Mouse (Mus musculus): ENCODE results near the gene Fcrla. TPM values are rescaled to one million over a fixed set of nuclear protein-coding genes. Genes with fewer than 3 reads are reported as not detected.
"Not testable (repeated sequence)": the region's sequence is repeated elsewhere in the genome, so short reads cannot be mapped to it uniquely, and the experiment has no call there.

Gene Fcrla
- not detected for total RNA-seq (2021)
- long read RNA-seq, experiment 1: 0 reads
- long read RNA-seq, experiment 2: 0 reads

GRCm38 (mm10) chr1:170927378-170927777, at the start of gene Fcrla:
TSS of gene Fcrla (minus strand) at chr1:170927583.
- no peak for DNase-seq (ENCODE audit: extremely low spot score in 1 of 2, low spot score in 2 of 2)
- TF ChIP-seq CTCF (IDR thresholded peaks at IDR 0.05): no peak
- Histone ChIP-seq H3K4me3 (no peak within 1 kb of the TSS), H3K27ac (no peak within 1 kb of the TSS)
- intact Hi-C loops (cut with DNase I): no loop called here

DNA sequence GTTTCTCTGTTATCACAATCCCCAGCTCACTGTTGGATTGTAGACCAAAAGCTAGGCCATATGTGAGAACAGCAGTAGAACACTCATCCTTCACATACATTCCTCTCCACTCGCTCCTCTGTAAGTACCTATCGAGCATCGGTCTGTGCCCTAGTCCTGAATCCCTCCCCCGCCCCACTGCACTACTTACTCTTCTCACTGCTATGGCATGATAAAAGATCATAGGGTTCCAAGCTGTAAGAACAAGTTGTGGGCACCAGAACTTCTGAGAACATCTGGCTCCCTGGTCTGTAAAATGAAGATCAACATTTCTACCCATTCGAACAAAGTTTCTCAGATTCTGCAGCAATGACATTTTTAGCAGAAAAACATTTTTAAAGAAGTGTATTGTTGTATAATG, 49.1 kb upstream of the Fcrla start, which contains the start of gene Fcgr2b:
TSS of gene Fcgr2b (minus strand) at position 101 of the 400 bp plus-strand sequence.
- H3K27ac ChIP-seq: no peak within 1 kb of the TSS
- no peak for DNase-seq (ENCODE audit: extremely low spot score in 1 of 2, low spot score in 2 of 2)
- no peak for TF ChIP-seq CTCF (IDR thresholded peaks at IDR 0.05)
- intact Hi-C loops (cut with DNase I): loop anchor here (5.0 kb wide), 1 partner anchor 69 kb away; no protein-coding TSS in a partner anchor
- H3K4me3 ChIP-seq: no peak within 1 kb of the TSS

DNA sequence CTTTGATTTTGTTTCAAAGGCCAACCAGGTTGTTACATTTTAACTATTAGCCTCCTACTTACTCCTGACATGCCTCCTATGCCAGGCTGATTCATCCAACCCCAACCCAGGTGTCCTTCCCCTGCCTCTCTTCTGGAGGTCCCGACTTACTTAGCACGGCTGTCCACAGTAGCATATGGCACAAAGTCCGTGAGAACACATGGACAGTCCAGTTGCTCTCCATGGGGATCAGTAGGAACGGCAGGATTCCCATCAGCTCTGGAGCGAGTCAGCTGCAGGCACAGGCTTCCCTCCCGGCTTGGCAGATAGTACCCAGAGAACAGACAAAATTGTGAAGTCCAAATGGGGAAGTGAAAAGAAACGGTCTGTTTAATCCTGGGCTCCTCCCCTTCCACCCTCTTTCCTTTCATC, 48.4 kb upstream of the Fcrla start:
- Histone ChIP-seq H3K27ac (no peak overlapping the region), H3K4me3 (no peak overlapping the region)
- intact Hi-C loops (cut with DNase I): loop anchor here (5.0 kb wide), 1 partner anchor 68 kb away; no protein-coding TSS in a partner anchor
- no peak for DNase-seq (ENCODE audit: extremely low spot score in 1 of 2, low spot score in 2 of 2)
- no peak for TF ChIP-seq CTCF (IDR thresholded peaks at IDR 0.05)

- H3K27ac ChIP-seq, H3K4me3 ChIP-seq: not testable (repeated sequence)
- intact Hi-C loops (cut with DNase I): loop anchor here (5.0 kb wide), 1 partner anchor 68 kb away; no protein-coding TSS in a partner anchor
Observed at GRCm38 (mm10) chr1:170975350-170975749, 48.0 kb upstream of the Fcrla start.

GRCm38 (mm10) chr1:170974736-170975135, 47.4 kb upstream of the Fcrla start:
- H3K27ac ChIP-seq: no peak overlapping the region
- no peak overlapping the region for H3K4me3 ChIP-seq
- no peak for TF ChIP-seq CTCF (IDR thresholded peaks at IDR 0.05)
- no peak for DNase-seq (ENCODE audit: extremely low spot score in 1 of 2, low spot score in 2 of 2)
- intact Hi-C loops (cut with DNase I): loop anchor here (5.0 kb wide), 1 partner anchor 67 kb away; no protein-coding TSS in a partner anchor

More at GRCm38 (mm10) chr1:170975350-170975749, 48.0 kb upstream of the Fcrla start:
- DNase-seq (ENCODE audit: extremely low spot score in 1 of 2, low spot score in 2 of 2): not testable (repeated sequence)

DNA sequence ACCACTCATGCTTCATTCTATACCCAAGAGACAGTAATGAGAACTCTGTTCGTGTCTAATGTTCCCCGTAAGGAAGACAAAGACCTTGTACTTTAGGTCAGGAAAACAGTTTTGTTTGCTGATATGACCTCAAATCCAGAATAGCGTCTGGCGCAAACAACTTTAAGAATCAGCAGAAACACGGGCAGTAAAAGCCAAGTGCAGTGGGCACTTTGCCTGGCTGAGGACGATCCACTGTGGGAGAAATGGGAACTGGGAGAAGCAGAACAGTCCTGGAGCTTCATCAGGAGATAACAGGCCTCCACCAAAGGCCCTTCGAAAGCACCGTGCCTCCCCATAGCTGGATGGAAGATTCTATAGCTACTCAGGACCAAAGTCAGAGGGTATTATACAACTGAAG, 46.8 kb upstream of the Fcrla start:
- no peak for TF ChIP-seq CTCF (IDR thresholded peaks at IDR 0.05)
- intact Hi-C loops (cut with DNase I): no loop called here
- DNase-seq (ENCODE audit: extremely low spot score in 1 of 2, low spot score in 2 of 2): no peak
- Histone ChIP-seq H3K27ac (no peak overlapping the region), H3K4me3 (no peak overlapping the region)

DNA sequence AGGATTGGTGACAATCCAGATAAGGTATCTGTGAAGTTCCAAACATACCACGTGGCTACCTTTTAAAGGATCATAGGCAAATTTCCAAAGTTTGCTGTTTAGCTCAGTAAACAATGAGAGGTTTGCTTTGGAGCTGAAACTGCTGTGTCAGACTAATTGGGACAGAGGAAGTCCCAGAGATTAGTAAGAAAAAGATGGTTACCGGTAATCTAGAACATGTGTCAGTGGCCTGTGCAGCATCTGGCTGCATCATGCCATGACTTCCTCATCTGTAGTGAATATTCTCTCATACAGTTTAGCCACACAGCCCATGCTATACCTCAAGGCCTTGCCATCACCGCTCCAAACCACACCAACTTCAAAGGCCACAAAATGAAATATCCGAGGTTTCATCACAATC, 45.6 kb upstream of the Fcrla start:
- no peak for DNase-seq (ENCODE audit: extremely low spot score in 1 of 2, low spot score in 2 of 2)
- no peak overlapping the region for H3K27ac ChIP-seq
- no peak for TF ChIP-seq CTCF (IDR thresholded peaks at IDR 0.05)
- H3K4me3 ChIP-seq: no peak overlapping the region
- intact Hi-C loops (cut with DNase I): no loop called here

GRCm38 (mm10) chr1:170972494-170972893, 45.1 kb upstream of the Fcrla start:
- Histone ChIP-seq H3K27ac (no peak overlapping the region), H3K4me3 (no peak overlapping the region)
- intact Hi-C loops (cut with DNase I): no loop called here
- no peak for DNase-seq (ENCODE audit: extremely low spot score in 1 of 2, low spot score in 2 of 2)
- no peak for TF ChIP-seq CTCF (IDR thresholded peaks at IDR 0.05)

DNA sequence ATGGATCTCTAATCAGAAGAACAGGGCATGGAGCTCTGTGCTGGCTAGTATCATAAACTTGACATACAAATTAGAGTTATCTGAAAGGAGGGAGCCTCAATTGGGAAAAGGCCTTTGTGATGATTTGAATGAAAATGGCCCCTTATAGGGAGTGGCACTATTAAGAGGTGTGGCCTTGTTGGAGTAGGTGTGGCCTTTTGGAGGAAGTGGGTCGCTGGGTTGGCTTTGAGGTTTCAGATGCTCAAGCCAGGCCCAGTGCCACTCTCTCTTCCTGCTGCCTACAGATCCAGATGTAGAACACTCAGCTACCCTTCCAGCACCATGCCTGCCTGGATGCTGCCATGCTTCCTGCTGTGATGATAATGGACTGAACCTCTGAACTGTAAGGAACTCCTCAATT, 41.2 kb upstream of the Fcrla start:
- Histone ChIP-seq H3K4me3 (no peak overlapping the region), H3K27ac (no peak overlapping the region)
- TF ChIP-seq CTCF (IDR thresholded peaks at IDR 0.05): no peak
- intact Hi-C loops (cut with DNase I): no loop called here
- no peak for DNase-seq (ENCODE audit: extremely low spot score in 1 of 2, low spot score in 2 of 2)

DNA sequence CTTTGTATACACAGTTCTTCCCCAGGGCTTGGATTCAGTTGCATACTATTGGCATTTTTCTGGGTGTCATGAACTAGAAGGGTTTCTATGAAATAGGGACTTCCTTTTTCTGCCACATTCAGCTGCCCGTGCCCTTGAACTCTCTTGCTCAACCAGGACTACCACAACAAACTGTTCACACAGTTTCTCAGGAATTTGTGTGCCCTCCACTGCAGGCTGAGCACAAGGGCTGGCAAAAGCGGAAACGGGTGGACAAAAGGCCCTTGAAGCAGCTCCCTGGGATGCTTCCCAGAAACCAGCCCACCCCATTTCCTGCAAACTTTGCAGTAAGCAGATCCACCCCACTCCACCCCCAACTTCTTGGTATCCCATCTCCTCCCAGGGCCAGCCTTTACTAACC, 40.2 kb upstream of the Fcrla start:
- no peak for DNase-seq (ENCODE audit: extremely low spot score in 1 of 2, low spot score in 2 of 2)
- TF ChIP-seq CTCF (IDR thresholded peaks at IDR 0.05): no peak
- no peak overlapping the region for H3K4me3 ChIP-seq
- no peak overlapping the region for H3K27ac ChIP-seq
- intact Hi-C loops (cut with DNase I): no loop called here

- no peak for TF ChIP-seq CTCF (IDR thresholded peaks at IDR 0.05)
- DNase-seq (ENCODE audit: extremely low spot score in 1 of 2, low spot score in 2 of 2): no peak
- no peak overlapping the region for H3K27ac ChIP-seq
- intact Hi-C loops (cut with DNase I): no loop called here
- no peak overlapping the region for H3K4me3 ChIP-seq
Observed at GRCm38 (mm10) chr1:170963087-170963486, 35.7 kb upstream of the Fcrla start.

- Histone ChIP-seq H3K4me3 (no peak overlapping the region), H3K27ac (no peak overlapping the region)
- no peak for TF ChIP-seq CTCF (IDR thresholded peaks at IDR 0.05)
- DNase-seq (ENCODE audit: extremely low spot score in 1 of 2, low spot score in 2 of 2): no peak
- intact Hi-C loops (cut with DNase I): no loop called here
Observed at GRCm38 (mm10) chr1:170962301-170962700, 34.9 kb upstream of the Fcrla start.

DNA sequence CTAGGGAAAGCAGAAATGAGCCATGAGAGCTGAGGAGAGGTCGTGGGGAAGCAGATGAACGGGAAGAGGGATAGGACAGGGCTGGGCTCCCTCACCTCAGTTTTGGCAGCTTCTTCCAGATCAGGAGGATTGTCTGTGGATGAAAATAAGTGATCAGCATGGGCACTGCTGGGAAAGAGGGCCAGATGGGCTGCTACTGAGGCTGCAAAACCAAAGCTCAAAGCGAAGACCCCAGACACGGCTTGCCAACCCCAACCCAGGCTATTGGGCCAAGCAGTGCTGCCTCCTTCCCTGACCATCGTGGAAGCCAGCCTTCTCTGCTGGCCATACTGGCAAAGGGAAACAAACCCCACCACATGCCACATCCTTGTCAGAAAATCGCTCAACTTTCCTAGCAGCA, 33.7 kb upstream of the Fcrla start:
- intact Hi-C loops (cut with DNase I): no loop called here
- H3K27ac ChIP-seq: no peak overlapping the region
- H3K4me3 ChIP-seq: no peak overlapping the region
- TF ChIP-seq CTCF (IDR thresholded peaks at IDR 0.05): no peak
- DNase-seq (ENCODE audit: extremely low spot score in 1 of 2, low spot score in 2 of 2): no peak
